Mouse (Mus musculus): ENCODE measurements around the gene Bach1. TPM values are rescaled to one million over a fixed set of nuclear protein-coding genes. Genes with fewer than 3 reads are reported as not detected.

Bach1 gene
- polyA plus RNA-seq, 1 experiment from 2014 or later: 25.4 TPM

DNA sequence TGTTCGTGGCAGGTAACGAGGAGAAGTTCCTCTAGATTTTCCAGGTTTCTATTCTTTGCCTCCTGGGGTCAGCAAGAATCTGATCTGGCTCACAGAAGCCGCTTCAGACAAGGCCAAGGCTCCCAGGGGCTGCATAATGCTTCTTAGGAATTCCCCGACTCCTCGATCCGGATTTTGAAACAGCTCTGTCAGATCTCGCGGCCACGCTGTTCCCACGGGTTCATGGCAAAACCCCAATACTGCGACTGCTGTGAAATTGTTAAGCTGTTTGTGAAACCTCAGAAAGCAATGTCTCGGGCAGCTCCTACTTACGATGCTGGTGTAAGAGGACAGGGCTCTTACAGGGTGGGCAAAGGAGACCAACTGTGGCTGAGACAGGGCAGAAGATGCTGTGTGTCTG, 53.7 kb downstream of the Bach1 start:
- no peaks in the 10 kb centered on the region for H3K27me3 ChIP-seq
- no peaks in the 10 kb centered on the region for H3K36me3 ChIP-seq
- WGBS: 51% methylated on average over 13 of the region's 13 CpGs
- 0 out of 2 replicates have a peak, but pooled peaks cover 3% of the 10 kb centered on the region for H3K4me1 ChIP-seq (replicated peaks)
- H3K9me3 ChIP-seq: no peaks in the 10 kb centered on the region
- H3K27ac ChIP-seq: no peak overlapping the region
- H3K4me3 ChIP-seq (replicated peaks): no peak overlapping the region
- no peak overlapping the region for H3K4me2 ChIP-seq (replicated peaks)
- no peak overlapping the region for H3K9ac ChIP-seq (replicated peaks)
- no peak for ATAC-seq

DNA sequence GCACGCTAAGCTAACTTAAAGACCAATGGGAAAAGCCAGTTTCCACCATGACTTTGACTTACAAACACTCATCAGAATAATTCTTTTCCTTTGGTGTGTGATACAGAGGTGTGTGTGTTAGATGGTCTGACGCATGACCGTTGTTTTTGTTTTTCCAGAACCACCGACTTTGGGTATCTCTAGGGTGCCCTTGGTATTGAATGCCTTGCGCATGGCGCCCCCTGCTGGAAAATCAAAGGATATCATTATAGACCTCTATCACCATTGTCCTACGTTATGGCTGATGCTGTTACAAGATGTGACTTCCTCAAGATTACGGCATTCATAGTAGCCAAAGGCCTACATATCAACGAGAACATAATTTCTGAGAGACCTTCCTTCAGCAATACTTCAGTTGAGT, 56.1 kb downstream of the Bach1 start:
- Histone ChIP-seq H3K27me3 (no peaks in the 10 kb centered on the region), H3K36me3 (no peaks in the 10 kb centered on the region), H3K9me3 (no peaks in the 10 kb centered on the region), H3K9ac (replicated peaks) (no peak overlapping the region), H3K4me1 (replicated peaks) (0 out of 2 replicates have a peak, but pooled peaks cover 3% of the 10 kb centered on the region), H3K27ac (no peak overlapping the region), H3K4me3 (replicated peaks) (no peak overlapping the region), H3K4me2 (replicated peaks) (no peak overlapping the region)
- no peak for ATAC-seq
- WGBS: 77% methylated on average over 9 of the region's 9 CpGs

DNA sequence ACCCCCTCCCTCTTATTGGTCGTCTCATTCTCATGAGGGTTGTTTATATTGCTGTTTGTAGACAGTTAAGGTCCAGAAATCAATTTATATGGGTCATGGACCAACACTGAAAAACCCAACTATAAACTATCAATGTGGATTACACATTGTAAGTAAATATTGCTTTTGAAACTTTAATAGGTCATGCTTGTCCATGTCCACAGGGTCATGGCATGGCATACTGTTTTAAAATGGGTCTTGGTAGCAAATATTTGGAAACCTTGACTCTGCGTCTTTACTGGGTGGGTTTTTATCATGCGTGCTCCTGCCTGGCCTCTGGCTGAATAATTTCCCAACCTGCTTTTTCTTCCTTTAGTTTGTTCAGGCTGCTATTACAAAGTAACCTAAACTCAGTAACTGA, 57.2 kb downstream of the Bach1 start:
- H3K9me3 ChIP-seq: no peaks in the 10 kb centered on the region
- no peak for ATAC-seq
- H3K4me2 ChIP-seq (replicated peaks): no peak overlapping the region
- H3K4me3 ChIP-seq (replicated peaks): no peak overlapping the region
- H3K36me3 ChIP-seq: no peaks in the 10 kb centered on the region
- WGBS: 83% methylated on average over 3 of the region's 3 CpGs
- H3K27me3 ChIP-seq: no peaks in the 10 kb centered on the region
- no peak overlapping the region for H3K9ac ChIP-seq (replicated peaks)
- no peak overlapping the region for H3K27ac ChIP-seq
- 0 out of 2 replicates have a peak, but pooled peaks cover 3% of the 10 kb centered on the region for H3K4me1 ChIP-seq (replicated peaks)

DNA sequence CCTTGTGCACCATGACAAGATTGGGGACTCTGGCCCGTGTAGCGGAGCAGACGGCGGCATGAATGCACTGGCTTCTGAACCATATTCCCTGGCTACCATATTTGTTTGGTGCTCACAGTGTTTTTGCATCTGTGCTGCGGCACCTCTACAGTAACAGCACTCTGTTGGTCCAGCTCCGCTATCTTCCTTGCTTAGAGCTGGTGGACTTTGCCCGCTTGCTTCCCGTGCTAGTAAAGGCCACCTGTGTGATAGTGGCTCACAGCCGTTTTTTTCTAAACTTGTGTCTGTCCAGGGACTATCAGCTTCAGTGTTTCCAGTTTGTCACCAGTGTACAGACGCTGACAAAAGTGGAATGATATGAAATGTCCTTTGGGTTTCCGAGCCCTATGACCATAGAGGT, 59.3 kb downstream of the Bach1 start:
- no peaks in the 10 kb centered on the region for H3K4me1 ChIP-seq (replicated peaks)
- H3K27me3 ChIP-seq: no peaks in the 10 kb centered on the region
- no peak overlapping the region for H3K4me2 ChIP-seq (replicated peaks)
- ATAC-seq: no peak
- no peak overlapping the region for H3K9ac ChIP-seq (replicated peaks)
- no peaks in the 10 kb centered on the region for H3K36me3 ChIP-seq
- no peak overlapping the region for H3K27ac ChIP-seq
- H3K4me3 ChIP-seq (replicated peaks): no peak overlapping the region
- no peaks in the 10 kb centered on the region for H3K9me3 ChIP-seq
- WGBS: 95% methylated on average over 11 of the region's 11 CpGs

DNA sequence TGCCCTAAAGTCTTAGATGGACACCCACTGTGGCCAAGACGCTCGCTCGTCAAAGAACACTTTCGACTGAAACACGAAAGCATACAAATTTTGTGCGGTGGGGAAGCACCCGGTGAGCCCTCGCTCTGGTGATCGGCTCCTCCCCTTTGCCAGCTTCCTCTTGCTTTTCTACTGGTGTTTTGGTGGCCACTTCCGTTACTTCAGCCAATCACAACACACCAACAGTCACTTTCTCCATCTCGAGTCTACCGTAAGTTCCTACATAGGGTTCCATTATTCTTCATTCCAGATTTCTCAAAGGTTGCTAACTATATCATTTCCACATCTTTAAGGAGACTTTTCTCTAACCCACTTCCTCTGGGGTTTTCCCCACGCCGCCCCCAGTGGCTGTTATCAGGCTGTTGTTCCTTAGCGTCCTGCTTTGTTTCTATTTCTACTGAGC, 65.9 kb downstream of the Bach1 start:
- no peak overlapping the region for H3K4me3 ChIP-seq (replicated peaks)
- H3K4me1 ChIP-seq (replicated peaks): no peaks in the 10 kb centered on the region
- H3K27me3 ChIP-seq: no peaks in the 10 kb centered on the region
- no peak for ATAC-seq
- no peak overlapping the region for H3K9ac ChIP-seq (replicated peaks)
- no peak overlapping the region for H3K4me2 ChIP-seq (replicated peaks)
- H3K36me3 ChIP-seq: no peaks in the 10 kb centered on the region
- no peak overlapping the region for H3K27ac ChIP-seq
- H3K9me3 ChIP-seq: no peaks in the 10 kb centered on the region
- WGBS: 94% methylated on average over 15 of the region's 15 CpGs

DNA sequence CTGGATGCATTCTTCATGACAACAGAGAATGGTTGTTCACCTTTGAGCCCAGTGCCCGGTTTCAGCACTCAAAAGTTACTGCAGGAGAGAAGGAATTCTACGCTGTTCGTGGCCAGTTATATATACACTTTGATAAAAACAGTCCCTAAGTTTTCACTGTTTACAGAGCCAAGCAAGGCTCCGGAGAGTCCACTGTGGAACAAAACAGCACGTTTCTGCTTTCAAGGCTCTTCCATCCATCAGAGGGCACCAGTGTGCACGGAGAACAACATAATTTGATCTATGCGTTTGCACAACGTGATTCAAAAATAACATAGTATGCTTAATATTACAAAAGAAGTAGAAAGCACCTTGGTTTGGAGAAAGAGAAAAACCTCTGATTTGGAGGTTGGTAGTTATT, 67.2 kb downstream of the Bach1 start:
- no peak overlapping the region for H3K9ac ChIP-seq (replicated peaks)
- WGBS: 74% methylated on average over 8 of the region's 8 CpGs

DNA sequence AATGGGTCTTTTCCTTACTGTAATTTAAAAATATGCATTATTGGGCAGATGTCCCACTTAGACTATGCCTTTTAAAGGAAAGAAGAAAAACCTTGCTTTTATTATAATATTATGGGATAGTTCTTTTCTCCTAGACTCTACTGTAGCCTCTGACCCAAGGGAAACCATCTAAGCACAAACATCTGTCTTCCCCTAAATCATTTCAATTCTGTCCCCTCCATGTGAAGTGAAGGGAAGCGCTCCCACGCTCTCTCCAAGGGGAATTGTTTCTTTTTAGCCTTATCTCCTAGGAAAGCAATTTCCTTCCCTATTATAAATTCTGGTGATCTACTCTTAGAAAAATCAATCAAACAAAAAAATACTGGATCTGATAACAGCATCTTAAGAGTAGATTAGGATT, 71.8 kb downstream of the Bach1 start:
- Histone ChIP-seq H3K27me3 (no peaks in the 10 kb centered on the region), H3K36me3 (no peaks in the 10 kb centered on the region), H3K4me2 (replicated peaks) (no peak overlapping the region), H3K9me3 (no peaks in the 10 kb centered on the region), H3K9ac (replicated peaks) (no peak overlapping the region), H3K27ac (no peak overlapping the region), H3K4me1 (replicated peaks) (no peaks in the 10 kb centered on the region), H3K4me3 (replicated peaks) (no peak overlapping the region)
- WGBS: 90% methylated on average over 2 of the region's 2 CpGs
- no peak for ATAC-seq

More for the DNA sequence above, 67.2 kb downstream of the Bach1 start:
- H3K4me1 ChIP-seq (replicated peaks): no peaks in the 10 kb centered on the region
- no peak for ATAC-seq
- no peaks in the 10 kb centered on the region for H3K36me3 ChIP-seq
- H3K9me3 ChIP-seq: no peaks in the 10 kb centered on the region
- no peak overlapping the region for H3K27ac ChIP-seq
- H3K4me2 ChIP-seq (replicated peaks): no peak overlapping the region
- no peak overlapping the region for H3K4me3 ChIP-seq (replicated peaks)
- H3K27me3 ChIP-seq: no peaks in the 10 kb centered on the region

DNA sequence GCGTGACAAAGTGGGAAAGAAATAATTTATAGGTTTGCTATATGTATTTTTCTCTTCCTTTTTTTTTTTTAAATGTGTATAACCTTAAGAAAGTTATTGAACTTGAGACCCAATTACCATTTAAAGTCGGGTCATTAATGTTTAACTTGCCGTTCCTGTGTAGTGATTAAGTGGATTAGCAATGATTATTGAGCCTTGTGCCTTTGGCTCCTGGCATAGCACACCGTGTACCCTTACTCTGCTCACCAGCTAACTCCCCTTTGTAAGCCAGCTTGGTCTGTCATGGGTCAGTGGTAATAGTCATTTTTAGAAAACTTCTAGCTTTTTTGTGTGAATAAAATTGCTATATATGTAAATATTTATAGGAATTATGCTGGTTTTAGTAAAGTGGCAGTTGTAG, 73.2 kb downstream of the Bach1 start:
- H3K4me2 ChIP-seq (replicated peaks): no peak overlapping the region
- H3K4me1 ChIP-seq (replicated peaks): no peaks in the 10 kb centered on the region
- H3K9me3 ChIP-seq: no peaks in the 10 kb centered on the region
- no peaks in the 10 kb centered on the region for H3K27me3 ChIP-seq
- H3K9ac ChIP-seq (replicated peaks): no peak overlapping the region
- H3K36me3 ChIP-seq: no peaks in the 10 kb centered on the region
- 75% methylated on average over 4 of the region's 4 CpGs for WGBS
- ATAC-seq: no peak
- H3K27ac ChIP-seq: no peak overlapping the region
- H3K4me3 ChIP-seq (replicated peaks): no peak overlapping the region

DNA sequence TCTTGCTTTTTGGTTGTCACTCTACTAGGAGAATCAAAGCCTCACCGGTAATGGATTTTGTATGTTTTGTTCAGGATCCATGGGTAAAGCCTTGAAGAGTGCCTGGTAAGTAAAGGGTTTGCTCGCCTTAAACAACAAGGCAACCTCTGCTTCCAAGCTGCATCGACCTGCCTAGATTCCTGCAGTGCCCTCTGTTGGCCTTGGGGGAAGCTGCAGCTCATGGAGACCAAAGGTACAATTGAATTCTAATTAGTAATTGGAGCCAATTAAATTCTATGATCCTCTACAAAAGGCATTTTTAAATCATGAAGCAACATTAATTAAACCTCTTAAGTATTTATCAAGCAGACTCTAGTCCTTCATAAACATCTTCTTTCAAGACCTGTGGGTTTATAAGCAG, 75.7 kb downstream of the Bach1 start:
- Histone ChIP-seq H3K4me3 (replicated peaks) (no peak overlapping the region), H3K36me3 (no peaks in the 10 kb centered on the region), H3K4me1 (replicated peaks) (no peaks in the 10 kb centered on the region), H3K4me2 (replicated peaks) (no peak overlapping the region), H3K9ac (replicated peaks) (no peak overlapping the region), H3K9me3 (no peaks in the 10 kb centered on the region), H3K27me3 (no peaks in the 10 kb centered on the region), H3K27ac (no peak overlapping the region)
- 63% methylated on average over 3 of the region's 3 CpGs for WGBS
- no peak for ATAC-seq

DNA sequence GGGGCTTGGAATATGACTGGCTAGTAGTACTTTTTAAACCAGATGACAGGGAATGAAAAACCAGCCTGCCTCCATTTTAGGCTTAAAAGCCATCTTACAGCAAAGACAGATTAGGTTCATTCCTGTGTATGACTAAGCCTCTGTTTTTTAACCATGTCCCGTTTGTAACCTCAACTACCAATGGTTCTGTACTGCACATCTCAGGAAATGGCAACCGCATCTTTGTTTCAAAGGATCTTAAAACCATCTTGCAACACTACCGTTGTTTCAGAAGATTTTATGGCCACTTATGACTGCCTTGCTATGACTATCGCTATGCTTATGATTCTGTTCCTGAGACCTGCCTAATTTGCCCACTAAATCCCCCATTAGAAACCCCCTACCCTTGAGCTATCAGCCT, 78.6 kb downstream of the Bach1 start:
- no peak for ATAC-seq
- no peak overlapping the region for H3K9ac ChIP-seq (replicated peaks)
- no peaks in the 10 kb centered on the region for H3K27me3 ChIP-seq
- WGBS: 90% methylated on average over 4 of the region's 4 CpGs
- peaks cover 10% of the 10 kb centered on the region for H3K4me1 ChIP-seq (replicated peaks)
- no peak overlapping the region for H3K4me2 ChIP-seq (replicated peaks)
- H3K27ac ChIP-seq: no peak overlapping the region
- no peaks in the 10 kb centered on the region for H3K9me3 ChIP-seq
- no peak overlapping the region for H3K4me3 ChIP-seq (replicated peaks)
- no peaks in the 10 kb centered on the region for H3K36me3 ChIP-seq

DNA sequence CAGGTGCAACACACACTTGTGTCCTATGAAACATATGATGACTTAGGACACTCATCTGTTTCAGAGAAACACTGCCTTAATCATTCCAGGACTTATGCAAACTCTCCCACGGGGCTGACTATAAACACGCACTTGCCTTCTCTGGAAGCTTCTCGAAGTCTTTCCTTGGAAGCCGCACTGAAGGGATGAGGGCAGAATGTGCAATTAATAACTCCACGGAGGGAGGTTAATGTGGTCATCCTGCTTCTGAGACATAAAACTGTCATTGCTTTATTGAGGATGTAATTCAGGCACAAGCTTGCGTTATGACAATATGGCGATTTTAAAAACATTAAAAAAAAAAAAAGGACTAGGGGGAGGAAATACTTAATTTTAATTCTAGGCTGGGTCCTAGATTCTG, 82.9 kb downstream of the Bach1 start:
- Histone ChIP-seq H3K4me2 (replicated peaks) (no peak overlapping the region), H3K4me3 (replicated peaks) (no peak overlapping the region), H3K36me3 (no peaks in the 10 kb centered on the region), H3K27me3 (0 out of 2 replicates have a peak, but pooled peaks cover 4% of the 10 kb centered on the region), H3K27ac (no peak overlapping the region), H3K4me1 (replicated peaks) (peaks cover 10% of the 10 kb centered on the region), H3K9ac (replicated peaks) (no peak overlapping the region), H3K9me3 (no peaks in the 10 kb centered on the region)
- 57% methylated on average over 7 of the region's 7 CpGs for WGBS
- ATAC-seq: no peak

Measured in midbrain, embryonic 13.5 days (tissue).